Mouse (Mus musculus) heart, embryonic 12.5 days (tissue): Measurements from ENCODE around the gene Spata25. TPM values are rescaled to one million over a fixed set of nuclear protein-coding genes. Genes with fewer than 3 reads are reported as not detected.

Experiments used
- ATAC-seq: fragments of 200-750 bp; cut with Nextera tagmentation; 2 replicates; pipeline ENCODE4 v1.8.0; 2017; ENCODE audit warnings: moderate TSS enrichment, moderate library complexity; ENCODE audit not compliant: insufficient number of reproducible peaks, low FRiP score
- H3K27ac ChIP-seq: fragments of 300-500 bp; sonication (generic); 2 replicates; pipeline ENCODE4 v1.5.1; 2016; ENCODE audit warnings: mild to moderate bottlenecking, moderate library complexity; ENCODE audit not compliant: poor library complexity, severe bottlenecking
- H3K27me3 ChIP-seq: fragments of 300-500 bp; sonication (generic); replicated peaks from 2 replicates; pipeline ENCODE4 v1.6.1; 2016; ENCODE audit warnings: mild to moderate bottlenecking, moderate library complexity
- H3K36me3 ChIP-seq: fragments of 300-500 bp; sonication (generic); 2 replicates; pipeline ENCODE4 v1.6.1; 2016; ENCODE audit warnings: mild to moderate bottlenecking, moderate library complexity
- H3K4me1 ChIP-seq: fragments of 300-500 bp; sonication (generic); replicated peaks from 2 replicates; pipeline ENCODE4 v1.6.1; 2016; ENCODE audit warnings: mild to moderate bottlenecking
- H3K4me2 ChIP-seq: fragments of 300-500 bp; sonication (generic); 2 replicates; pipeline ENCODE4 v1.6.1; 2016; ENCODE audit warnings: mild to moderate bottlenecking, moderate library complexity
- H3K4me3 ChIP-seq: fragments of 300-500 bp; sonication (generic); 2 replicates; pipeline ENCODE4 v1.5.1; 2016; ENCODE audit warnings: mild to moderate bottlenecking
- H3K9ac ChIP-seq: fragments of 300-500 bp; sonication (generic); 2 replicates; pipeline ENCODE4 v1.6.1; 2016; ENCODE audit warnings: mild to moderate bottlenecking, moderate library complexity
- H3K9me3 ChIP-seq: fragments of 300-500 bp; sonication (generic); replicated peaks from 2 replicates; pipeline ENCODE4 v1.6.1; 2016; ENCODE audit warnings: mild to moderate bottlenecking, moderate library complexity
- WGBS: fragments of 180-500 bp; shearing (Covaris S2); methylation state at CpG from one replicate; pipeline ENCODE4 v1.1.7; 2016; 5-methylcytosine and 5-hydroxymethylcytosine counted together
- polyA plus RNA-seq: library from polyadenylated mRNA; unstranded; fragments of >200 nt; fragmentation: Nextera tagmentation; extraction: Ambion mirVana; gene quantifications from 2 replicates; pipeline ENCODE4 v1.2.1, GENCODE M21; 2016

Spata25 gene
- polyA plus RNA-seq, 1 experiment from 2014 or later, result not detected

DNA sequence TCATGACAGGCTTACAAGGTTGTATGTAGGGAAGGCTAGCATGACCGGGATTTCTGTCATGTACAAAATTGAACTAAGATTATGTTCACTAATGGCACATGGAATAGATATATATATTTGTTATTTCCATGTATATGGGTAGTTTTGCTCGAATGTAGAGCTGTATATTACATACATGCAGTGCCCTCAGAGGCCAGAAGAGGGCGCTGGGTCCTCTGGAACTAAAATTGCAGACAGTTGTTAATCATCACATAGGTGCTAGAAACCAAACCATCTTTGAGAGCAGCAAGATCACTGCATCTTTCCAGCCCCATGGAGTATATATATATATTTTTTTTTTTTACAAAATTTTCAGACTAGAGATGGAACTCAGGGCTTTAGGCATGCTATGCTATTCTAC lies 17.4 kb upstream of the Spata25 start:
- H3K9ac ChIP-seq, result no peak overlapping the region
- H3K27me3 ChIP-seq, result 0 out of 2 replicates have a peak, but pooled peaks cover 3% of the 10 kb centered on the region
- no peak for ATAC-seq
- H3K36me3 ChIP-seq, result 0 out of 2 replicates have a peak, but pooled peaks cover 3% of the 10 kb centered on the region
- WGBS, result 47% methylated on average over 3 of the region's 3 CpGs
- H3K9me3 ChIP-seq, result no peaks in the 10 kb centered on the region
- no peak overlapping the region for H3K4me3 ChIP-seq
- no peak overlapping the region for H3K4me2 ChIP-seq
- no peaks in the 10 kb centered on the region for H3K4me1 ChIP-seq
- no peak overlapping the region for H3K27ac ChIP-seq

DNA sequence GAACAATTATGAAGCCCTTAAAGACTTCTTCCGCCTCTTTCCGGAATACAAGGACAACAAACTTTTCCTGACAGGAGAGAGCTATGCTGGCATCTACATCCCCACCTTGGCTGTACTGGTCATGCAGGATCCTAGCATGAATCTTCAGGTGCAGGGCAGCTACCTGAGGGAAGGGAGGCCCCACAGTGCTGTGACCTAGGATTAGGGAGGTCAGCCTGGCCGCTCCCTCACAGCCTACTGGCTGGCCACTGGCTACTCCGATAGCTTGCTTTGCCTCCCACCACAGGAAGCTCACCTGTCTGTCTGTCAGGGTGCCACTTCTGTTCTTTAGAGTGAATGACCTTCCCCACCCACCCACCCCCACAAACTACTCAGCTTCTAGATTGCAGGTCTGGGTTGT lies 6.8 kb upstream of the Spata25 start:
- Histone ChIP-seq H3K27ac (no peak overlapping the region), H3K9me3 (no peaks in the 10 kb centered on the region), H3K4me1 (peaks cover 31% of the 10 kb centered on the region), H3K4me3 (peak overlapping the region; percentile 74; the same call in 1 of the 2 replicates), H3K27me3 (no peaks in the 10 kb centered on the region), H3K9ac (no peak overlapping the region), H3K36me3 (peaks cover 49% of the 10 kb centered on the region), H3K4me2 (peak overlapping the region; percentile 96)
- 87% methylated on average over 4 of the region's 4 CpGs for WGBS
- no peak for ATAC-seq

DNA sequence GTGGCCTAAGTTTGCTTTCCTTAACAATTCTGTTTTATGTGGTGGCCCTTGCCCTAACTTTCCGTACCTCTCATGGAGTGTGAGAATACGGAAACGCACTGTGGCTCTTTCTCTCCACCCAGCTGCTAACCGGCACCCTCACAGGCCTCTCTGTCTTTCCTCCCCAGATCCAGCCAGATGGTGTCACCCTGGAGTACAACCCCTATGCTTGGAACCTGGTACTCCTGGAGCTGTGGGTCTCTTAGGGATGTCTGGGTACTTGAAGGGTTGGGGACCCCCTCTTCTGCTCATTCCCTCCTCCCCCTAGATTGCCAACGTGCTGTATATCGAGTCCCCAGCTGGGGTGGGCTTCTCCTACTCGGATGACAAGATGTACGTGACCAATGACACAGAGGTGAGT lies 6.2 kb upstream of the Spata25 start:
- no peak for ATAC-seq
- peak overlapping the region; percentile 88 for H3K9ac ChIP-seq
- peak overlapping the region; percentile 99; the same call in 1 of the 2 replicates for H3K27ac ChIP-seq
- H3K4me3 ChIP-seq, result peak overlapping the region; percentile 74
- H3K4me1 ChIP-seq, result peaks cover 31% of the 10 kb centered on the region
- peaks cover 42% of the 10 kb centered on the region for H3K36me3 ChIP-seq
- H3K9me3 ChIP-seq, result no peaks in the 10 kb centered on the region
- WGBS, result 41% methylated on average over 8 of the region's 8 CpGs
- peak overlapping the region; percentile 96 for H3K4me2 ChIP-seq
- H3K27me3 ChIP-seq, result no peaks in the 10 kb centered on the region

DNA sequence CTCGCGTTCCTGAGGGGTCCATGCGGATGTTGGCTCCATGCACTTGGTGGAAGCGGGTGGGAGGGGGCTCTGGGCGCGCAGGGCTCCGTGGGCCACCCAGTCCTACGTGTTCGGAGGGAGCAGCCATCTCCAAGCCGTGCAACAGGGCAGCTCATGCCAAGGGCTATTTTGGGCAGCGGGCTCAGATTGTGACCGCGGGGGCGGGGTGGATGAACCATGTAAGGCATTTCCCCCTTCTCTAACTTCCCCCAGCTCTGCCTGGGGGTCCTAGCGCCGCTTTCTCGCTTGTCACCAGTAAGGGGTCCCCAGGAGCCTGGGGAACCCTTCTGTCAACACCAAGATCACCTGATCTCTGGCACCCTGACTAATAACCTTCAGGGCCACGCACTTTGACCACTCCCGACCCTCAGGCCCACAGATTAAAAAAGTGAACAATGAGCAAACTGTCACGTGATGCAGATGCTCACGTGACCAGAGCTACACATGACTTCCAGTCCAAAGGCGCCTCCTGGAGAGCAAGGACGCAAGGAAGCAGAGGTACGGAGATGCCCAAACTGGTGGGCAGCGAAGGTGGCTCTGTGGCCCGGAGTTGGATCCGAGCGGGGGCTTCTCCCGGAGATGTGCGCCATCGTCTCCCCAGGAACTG lies 5.1 kb upstream of the Spata25 start, which contains the start of gene Neurl2:
Gene Neurl2 (minus strand): TSS at position 143 of the 646 bp plus-strand sequence.
- Histone ChIP-seq H3K27me3 (no peaks in the 10 kb centered on the region), H3K27ac (peak within 1 kb of the TSS; percentile 99), H3K9me3 (no peaks in the 10 kb centered on the region), H3K36me3 (peaks cover 42% of the 10 kb centered on the region), H3K4me1 (peaks cover 31% of the 10 kb centered on the region), H3K9ac (peak within 1 kb of the TSS; percentile 88), H3K4me2 (peak within 1 kb of the TSS; percentile 96), H3K4me3 (peak within 1 kb of the TSS; percentile 74)
- under 1% methylated on average over 31 of the region's 31 CpGs for WGBS
- ATAC-seq, result peak; percentile 80

DNA sequence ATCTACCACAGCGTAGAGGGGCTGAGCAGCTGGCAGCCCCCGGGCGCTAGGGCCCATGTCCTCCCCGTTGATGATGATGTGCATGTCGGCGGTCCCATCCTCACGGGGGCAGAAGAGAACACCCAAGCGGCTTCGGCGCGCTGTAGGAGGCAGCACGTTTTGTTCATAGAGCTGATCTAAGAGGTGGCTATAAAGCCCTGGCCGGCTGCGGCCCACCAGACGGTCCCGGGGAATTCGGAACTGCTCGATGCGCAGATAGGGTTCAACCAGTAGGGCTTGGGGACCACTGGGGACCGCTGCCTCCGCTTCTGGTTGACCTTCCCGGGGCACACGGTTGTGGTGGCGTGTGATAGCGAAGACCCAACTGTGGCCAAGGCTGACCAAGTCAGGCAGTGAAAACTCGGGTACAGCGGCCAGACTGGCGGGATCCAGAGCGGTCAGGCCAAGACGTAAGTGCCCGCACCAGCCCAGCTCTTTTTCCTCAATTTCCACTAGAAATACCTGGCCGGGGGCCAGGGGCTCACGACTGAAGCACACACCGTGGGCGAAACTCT lies 4.5 kb upstream of the Spata25 start, which contains the start of gene Ctsa:
Gene Ctsa (plus strand): TSS at position 126 of the 554 bp plus-strand sequence.
- Histone ChIP-seq H3K27me3 (no peaks in the 10 kb centered on the region), H3K4me1 (peaks cover 31% of the 10 kb centered on the region), H3K9me3 (no peaks in the 10 kb centered on the region), H3K27ac (peak within 1 kb of the TSS; percentile 99), H3K36me3 (peaks cover 41% of the 10 kb centered on the region), H3K4me3 (peak within 1 kb of the TSS; percentile 74), H3K4me2 (peak within 1 kb of the TSS; percentile 96), H3K9ac (peak within 1 kb of the TSS; percentile 88)
- ATAC-seq, result peak; percentile 78
- under 1% methylated on average over 35 of the region's 35 CpGs for WGBS

DNA sequence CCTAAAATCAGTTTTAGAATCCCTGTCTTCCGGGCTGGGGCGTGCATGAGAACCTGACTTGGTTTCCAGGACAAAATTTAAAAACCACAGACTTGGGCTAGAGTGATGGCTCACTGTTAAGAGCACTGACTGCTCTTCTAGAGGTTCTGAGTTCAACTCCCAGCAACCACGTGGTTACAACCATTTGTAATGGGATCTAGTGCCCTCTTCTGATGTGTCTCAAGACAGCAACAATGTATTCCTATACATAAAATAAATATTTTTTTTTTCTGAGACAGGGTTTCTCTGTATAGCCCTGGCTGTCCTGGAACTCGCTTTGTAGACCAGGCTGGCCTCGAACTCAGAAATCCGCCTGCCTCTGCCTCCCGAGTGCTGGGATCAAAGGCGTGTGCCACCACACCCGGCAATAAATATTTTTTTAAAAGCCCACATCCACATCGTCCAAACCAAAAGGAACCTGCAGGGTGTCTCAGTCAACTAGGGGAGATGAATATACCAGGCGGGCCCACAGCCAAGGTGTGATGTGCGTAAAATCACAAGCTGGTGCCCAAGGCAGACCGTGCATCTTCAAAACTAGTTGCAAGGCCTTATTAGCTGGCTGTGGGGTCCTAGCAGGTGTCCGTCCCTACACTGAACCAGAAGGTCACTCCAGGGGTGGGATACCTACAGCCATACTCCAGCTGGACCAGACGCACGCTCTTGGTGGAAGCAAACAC lies 3.9 kb upstream of the Spata25 start:
- peaks cover 31% of the 10 kb centered on the region for H3K4me1 ChIP-seq
- no peaks in the 10 kb centered on the region for H3K9me3 ChIP-seq
- WGBS, result 59% methylated on average over 16 of the region's 16 CpGs
- H3K27ac ChIP-seq, result peak overlapping the region; percentile 99
- no peaks in the 10 kb centered on the region for H3K27me3 ChIP-seq
- peaks cover 41% of the 10 kb centered on the region for H3K36me3 ChIP-seq
- H3K4me2 ChIP-seq, result peak overlapping the region; percentile 96
- peak overlapping the region; percentile 74 for H3K4me3 ChIP-seq
- H3K9ac ChIP-seq, result peak overlapping the region; percentile 88
- ATAC-seq, result no peak; the same call in 1 of the 2 replicates

DNA sequence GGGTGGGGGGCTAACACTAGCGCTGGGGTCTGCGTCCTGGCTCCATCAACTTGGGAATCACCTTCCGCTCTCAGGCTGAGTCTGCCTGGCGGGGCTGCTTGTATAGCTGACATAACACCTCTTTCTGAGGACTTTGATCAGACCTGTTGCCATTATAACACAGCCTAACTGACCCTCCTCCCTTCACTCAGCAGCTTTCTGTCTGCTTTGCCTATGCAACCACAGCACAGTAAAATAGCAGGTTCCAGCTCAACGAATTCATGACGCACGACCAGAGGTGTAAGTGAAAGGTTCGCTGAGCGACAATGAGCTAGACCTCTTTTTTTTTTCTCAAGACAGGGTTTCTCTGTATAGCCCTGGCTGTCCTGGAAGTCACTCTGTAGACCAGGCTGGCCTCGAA lies 2.7 kb upstream of the Spata25 start:
- 86% methylated on average over 10 of the region's 10 CpGs for WGBS
- H3K4me1 ChIP-seq, result peaks cover 31% of the 10 kb centered on the region
- H3K9ac ChIP-seq, result peak overlapping the region; percentile 45; the same call in 1 of the 2 replicates
- peaks cover 42% of the 10 kb centered on the region for H3K36me3 ChIP-seq
- no peak for ATAC-seq
- no peak overlapping the region for H3K27ac ChIP-seq
- H3K27me3 ChIP-seq, result no peaks in the 10 kb centered on the region
- H3K4me3 ChIP-seq, result no peak overlapping the region
- peak overlapping the region; percentile 96 for H3K4me2 ChIP-seq
- no peaks in the 10 kb centered on the region for H3K9me3 ChIP-seq

DNA sequence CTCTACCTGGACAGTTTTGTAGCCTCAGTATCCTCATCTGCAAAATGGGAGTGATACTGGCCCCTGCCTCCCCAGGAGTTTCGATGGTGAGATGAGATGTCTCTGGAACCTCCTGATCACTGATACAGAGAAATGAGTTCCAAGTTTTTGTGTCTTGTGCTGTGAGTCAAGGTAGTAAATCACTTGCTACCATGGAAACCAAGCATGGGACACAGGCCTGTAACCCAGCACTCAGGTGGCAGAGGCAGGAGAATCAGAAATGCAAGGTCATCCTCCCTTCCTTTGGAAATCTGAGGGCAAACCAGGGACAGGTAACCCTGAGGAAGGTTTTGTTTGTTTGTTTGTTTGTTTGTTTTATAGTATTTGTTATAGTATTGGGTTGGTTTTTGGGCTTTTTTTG lies 753 bp upstream of the Spata25 start:
- Histone ChIP-seq H3K9me3 (no peaks in the 10 kb centered on the region), H3K4me1 (peaks cover 18% of the 10 kb centered on the region), H3K36me3 (peaks cover 49% of the 10 kb centered on the region), H3K9ac (no peak overlapping the region), H3K4me2 (no peak overlapping the region), H3K27me3 (no peaks in the 10 kb centered on the region), H3K4me3 (no peak overlapping the region), H3K27ac (no peak overlapping the region)
- 91% methylated on average over 1 of the region's 1 CpGs for WGBS
- ATAC-seq, result no peak

DNA sequence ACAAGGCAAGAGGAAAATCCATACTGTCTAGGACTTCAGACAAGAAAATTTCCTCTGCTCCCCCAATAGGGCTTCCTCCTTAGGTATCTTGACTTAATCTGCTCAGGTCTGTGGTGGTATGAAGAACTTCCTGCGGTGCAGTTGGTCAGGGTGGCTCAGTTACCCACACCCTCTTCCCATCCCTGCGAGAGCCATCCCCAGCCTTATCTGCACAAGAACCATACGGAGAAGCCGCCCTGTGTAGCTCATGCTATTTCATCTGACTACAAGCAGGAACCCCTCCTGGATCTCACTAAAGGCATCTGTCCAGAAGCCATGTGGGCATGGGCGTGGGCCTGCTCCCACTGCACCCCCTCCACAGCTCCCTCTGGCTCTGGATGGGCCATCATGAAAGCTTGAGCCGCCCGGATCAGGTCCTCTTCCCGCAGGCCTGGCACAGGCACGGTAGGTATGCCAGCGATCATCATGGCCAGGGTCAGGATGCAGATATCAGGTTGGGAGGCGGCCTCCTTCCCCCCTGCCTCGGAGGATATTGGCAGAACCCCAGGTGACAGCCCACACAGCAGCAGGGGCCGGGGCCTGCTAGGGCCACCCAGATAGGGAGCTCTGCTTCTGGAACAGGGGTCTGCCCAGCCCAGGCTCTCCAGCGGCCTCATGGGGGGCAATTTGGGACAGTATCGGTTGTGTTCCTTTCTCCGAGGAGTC lies 1.0 kb downstream of the Spata25 start:
- H3K27ac ChIP-seq, result no peak overlapping the region
- peaks cover 49% of the 10 kb centered on the region for H3K36me3 ChIP-seq
- H3K27me3 ChIP-seq, result no peaks in the 10 kb centered on the region
- peaks cover 19% of the 10 kb centered on the region for H3K4me1 ChIP-seq
- H3K9ac ChIP-seq, result no peak overlapping the region
- H3K4me2 ChIP-seq, result no peak overlapping the region
- ATAC-seq, result no peak
- 85% methylated on average over 16 of the region's 16 CpGs for WGBS
- H3K9me3 ChIP-seq, result no peaks in the 10 kb centered on the region
- no peak overlapping the region for H3K4me3 ChIP-seq

DNA sequence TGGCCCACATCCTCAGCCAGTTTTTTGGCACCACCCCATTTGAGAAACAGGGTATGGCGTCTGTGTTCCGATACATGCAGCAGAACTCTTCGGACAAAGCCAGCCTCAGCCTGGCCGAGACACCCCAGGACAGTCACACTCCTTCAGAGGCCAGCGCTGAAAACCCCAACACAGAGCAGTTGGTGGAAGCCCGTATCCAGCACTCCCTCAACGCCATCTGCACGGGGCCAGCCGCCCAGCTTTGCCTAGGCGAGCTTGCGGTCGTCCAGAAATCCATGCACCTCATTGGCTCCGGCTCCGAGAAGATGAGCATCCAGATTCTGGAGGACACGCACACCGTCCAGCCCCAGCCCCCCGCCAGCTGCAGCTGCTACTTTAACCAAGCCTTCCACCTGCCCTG lies 2.8 kb downstream of the Spata25 start:
- H3K36me3 ChIP-seq, result peaks cover 63% of the 10 kb centered on the region
- WGBS, result 88% methylated on average over 17 of the region's 17 CpGs
- H3K9ac ChIP-seq, result no peak overlapping the region

More for the DNA sequence above, 2.8 kb downstream of the Spata25 start:
- no peaks in the 10 kb centered on the region for H3K27me3 ChIP-seq
- H3K4me1 ChIP-seq, result peaks cover 8% of the 10 kb centered on the region
- H3K4me3 ChIP-seq, result no peak overlapping the region
- ATAC-seq, result no peak
- no peaks in the 10 kb centered on the region for H3K9me3 ChIP-seq
- no peak overlapping the region for H3K4me2 ChIP-seq
- no peak overlapping the region for H3K27ac ChIP-seq
